Mouse (Mus musculus) stomach, embryonic 16.5 days (tissue): ENCODE measurements around the gene Stk39. TPM values are rescaled to one million over a fixed set of nuclear protein-coding genes. Genes with fewer than 3 reads are reported as not detected.

Experiments used
- ATAC-seq: fragments of 200-750 bp; cut with Nextera tagmentation; 2 replicates; pipeline ENCODE4 v1.8.0; 2017; ENCODE audit warnings: moderate number of reproducible peaks, moderate TSS enrichment; ENCODE audit not compliant: insufficient read depth, low FRiP score
- H3K27ac ChIP-seq: fragments of 300-500 bp; sonication (generic); 2 replicates; pipeline ENCODE4 v1.5.1; 2014; ENCODE audit warnings: low read length
- H3K27me3 ChIP-seq: fragments of 300-500 bp; sonication (generic); 2 replicates; pipeline ENCODE4 v1.6.1; 2014; ENCODE audit warnings: low read length, control low read depth, mixed read lengths; ENCODE audit not compliant: control insufficient read depth, insufficient read depth
- H3K36me3 ChIP-seq: fragments of 300-500 bp; sonication (generic); 2 replicates; pipeline ENCODE4 v1.6.1; 2014; ENCODE audit warnings: low read length; ENCODE audit not compliant: control insufficient read depth, insufficient read depth
- H3K4me1 ChIP-seq: fragments of 300-500 bp; sonication (generic); 2 replicates; pipeline ENCODE4 v1.6.1; 2014; ENCODE audit warnings: low read length, control low read depth, mixed read lengths; ENCODE audit not compliant: control insufficient read depth, insufficient read depth
- H3K4me2 ChIP-seq: fragments of 300-500 bp; sonication (generic); 2 replicates; pipeline ENCODE4 v1.6.1; 2014; ENCODE audit warnings: low read depth, low read length, mixed read lengths
- H3K4me3 ChIP-seq: fragments of 300-500 bp; sonication (generic); replicated peaks from 2 replicates; pipeline ENCODE4 v1.5.1; 2014; ENCODE audit warnings: mild to moderate bottlenecking, low read length
- H3K9ac ChIP-seq: fragments of 300-500 bp; sonication (generic); 2 replicates; pipeline ENCODE4 v1.6.1; 2014; ENCODE audit warnings: low read length
- H3K9me3 ChIP-seq: fragments of 300-500 bp; sonication (generic); replicated peaks from 2 replicates; pipeline ENCODE4 v1.6.1; 2016; ENCODE audit warnings: low read length, control low read depth; ENCODE audit not compliant: control insufficient read depth
- WGBS: fragments of 180-500 bp; shearing (Covaris S2); extraction: QIAGEN DNeasy Blood & Tissue Kit; methylation state at CpG from one replicate; pipeline ENCODE4 v1.1.7; 2014; 5-methylcytosine and 5-hydroxymethylcytosine counted together
- polyA plus RNA-seq: library from polyadenylated mRNA; unstranded; fragments of >200 nt; fragmentation: Nextera tagmentation; extraction: Ambion mirVana; gene quantifications from 2 replicates; pipeline ENCODE4 v1.2.1, GENCODE M21; 2015

Gene Stk39
- polyA plus RNA-seq, result 8.6 and 9.4 TPM in 2 replicates

- ATAC-seq, result peak; percentile 89
- Histone ChIP-seq H3K4me2 (peak within 1 kb of the TSS; percentile 92), H3K9me3 (no peaks in the 10 kb centered on the region), H3K27me3 (no peaks in the 10 kb centered on the region), H3K4me1 (no peaks in the 10 kb centered on the region), H3K27ac (peak within 1 kb of the TSS; percentile 90), H3K9ac (peak within 1 kb of the TSS; percentile 92), H3K36me3 (no peaks in the 10 kb centered on the region), H3K4me3 (peak within 1 kb of the TSS; percentile 82)
- 1% methylated on average over 39 of the region's 99 CpGs for WGBS
Observed at GRCm38 (mm10) chr2:68471759-68472550, at the start of gene Stk39. Gene Stk39, minus strand, starts transcription at chr2:68472268.

DNA sequence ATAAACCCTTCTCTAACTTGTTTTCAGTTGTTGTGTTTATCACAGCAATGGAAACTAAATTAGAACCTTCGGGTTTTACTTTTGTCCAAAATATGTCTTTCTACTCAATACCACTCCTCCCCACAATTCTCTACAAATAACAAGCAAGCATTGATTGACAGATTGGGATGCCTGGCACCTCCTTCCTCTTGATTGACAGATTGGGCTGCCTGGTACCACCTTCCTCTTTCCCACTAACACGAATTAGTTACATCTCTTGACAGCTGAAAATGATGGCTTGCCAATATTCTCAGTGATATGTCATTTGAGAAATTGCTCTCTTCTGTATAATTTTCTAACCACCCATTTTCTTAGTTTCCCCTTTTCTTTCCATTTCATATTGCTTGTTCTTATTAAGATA is 43.3 kb upstream of the Stk39 start:
- Histone ChIP-seq H3K27ac (no peak overlapping the region), H3K36me3 (no peaks in the 10 kb centered on the region), H3K4me2 (no peak overlapping the region), H3K9ac (no peak overlapping the region), H3K9me3 (no peaks in the 10 kb centered on the region), H3K4me1 (no peaks in the 10 kb centered on the region), H3K4me3 (no peak overlapping the region), H3K27me3 (no peaks in the 10 kb centered on the region)
- no peak for ATAC-seq
- WGBS, result 70% methylated on average over 2 of the region's 2 CpGs

- WGBS, result 60% methylated on average over 2 of the region's 2 CpGs
Observed at GRCm38 (mm10) chr2:68503202-68503601, 31.1 kb upstream of the Stk39 start.

GRCm38 (mm10) chr2:68502734-68503133 is 30.7 kb upstream of the Stk39 start:
- no peaks in the 10 kb centered on the region for H3K4me1 ChIP-seq
- H3K4me3 ChIP-seq, result no peak overlapping the region
- 84% methylated on average over 4 of the region's 4 CpGs for WGBS
- ATAC-seq, result no peak
- no peaks in the 10 kb centered on the region for H3K9me3 ChIP-seq
- no peak overlapping the region for H3K9ac ChIP-seq
- H3K27me3 ChIP-seq, result no peaks in the 10 kb centered on the region
- H3K27ac ChIP-seq, result no peak overlapping the region
- H3K36me3 ChIP-seq, result no peaks in the 10 kb centered on the region
- no peak overlapping the region for H3K4me2 ChIP-seq

More at GRCm38 (mm10) chr2:68503202-68503601, 31.1 kb upstream of the Stk39 start:
- H3K4me1 ChIP-seq, result no peaks in the 10 kb centered on the region
- no peak for ATAC-seq
- H3K27ac ChIP-seq, result no peak overlapping the region
- H3K9me3 ChIP-seq, result no peaks in the 10 kb centered on the region
- H3K36me3 ChIP-seq, result no peaks in the 10 kb centered on the region
- no peak overlapping the region for H3K4me3 ChIP-seq
- H3K4me2 ChIP-seq, result no peak overlapping the region
- no peaks in the 10 kb centered on the region for H3K27me3 ChIP-seq
- no peak overlapping the region for H3K9ac ChIP-seq

DNA sequence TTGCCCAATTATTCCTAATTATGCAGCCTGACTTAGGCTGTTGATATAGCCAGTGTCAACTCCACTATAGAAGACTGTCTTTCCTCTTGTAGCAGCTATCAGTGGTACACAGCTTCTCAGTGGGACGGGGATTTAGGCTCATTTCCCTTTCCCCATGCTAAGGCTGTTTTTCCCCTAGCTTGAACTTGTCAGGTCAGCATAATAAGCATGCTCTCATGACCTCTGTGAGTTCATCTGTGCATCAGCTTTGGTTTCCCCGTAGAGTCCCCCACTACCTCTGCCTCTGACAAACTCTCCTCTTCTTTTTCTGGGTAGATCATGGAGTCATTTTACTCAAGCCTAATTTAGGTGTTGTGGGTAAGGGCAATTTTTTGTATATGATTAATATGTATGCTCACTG is 30.2 kb upstream of the Stk39 start:
- Histone ChIP-seq H3K4me1 (no peaks in the 10 kb centered on the region), H3K9me3 (no peaks in the 10 kb centered on the region), H3K9ac (no peak overlapping the region), H3K4me3 (no peak overlapping the region), H3K27me3 (no peaks in the 10 kb centered on the region), H3K4me2 (no peak overlapping the region), H3K27ac (no peak overlapping the region), H3K36me3 (no peaks in the 10 kb centered on the region)
- 64% methylated on average over 2 of the region's 2 CpGs for WGBS
- ATAC-seq, result no peak

- Histone ChIP-seq H3K4me1 (no peaks in the 10 kb centered on the region), H3K27me3 (no peaks in the 10 kb centered on the region), H3K4me3 (no peak overlapping the region), H3K9ac (no peak overlapping the region), H3K9me3 (no peaks in the 10 kb centered on the region), H3K4me2 (no peak overlapping the region), H3K36me3 (no peaks in the 10 kb centered on the region), H3K27ac (no peak overlapping the region)
- no peak for ATAC-seq
- 86% methylated on average over 4 of the region's 4 CpGs for WGBS
Observed at GRCm38 (mm10) chr2:68486275-68486674, 14.2 kb upstream of the Stk39 start.

DNA sequence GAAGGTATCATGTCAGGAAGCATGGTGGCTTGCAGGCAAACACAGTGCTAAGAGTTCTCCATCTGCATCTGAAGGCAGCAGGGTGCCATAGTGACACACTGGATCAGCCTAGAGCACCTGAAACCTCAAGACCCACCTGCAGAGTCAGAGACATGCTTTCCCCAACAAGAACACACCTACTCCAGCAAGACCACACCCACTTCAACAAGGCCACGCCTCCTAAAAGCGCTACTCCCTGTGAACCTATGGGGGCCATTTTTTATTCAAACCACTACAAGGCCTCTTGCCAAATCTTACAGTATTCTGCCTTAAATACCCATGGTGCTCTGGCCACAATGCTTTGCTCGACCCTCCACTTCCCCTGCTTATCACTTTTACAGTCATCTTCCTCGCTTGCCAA is 13.1 kb upstream of the Stk39 start:
- H3K9ac ChIP-seq, result no peak overlapping the region
- ATAC-seq, result no peak

DNA sequence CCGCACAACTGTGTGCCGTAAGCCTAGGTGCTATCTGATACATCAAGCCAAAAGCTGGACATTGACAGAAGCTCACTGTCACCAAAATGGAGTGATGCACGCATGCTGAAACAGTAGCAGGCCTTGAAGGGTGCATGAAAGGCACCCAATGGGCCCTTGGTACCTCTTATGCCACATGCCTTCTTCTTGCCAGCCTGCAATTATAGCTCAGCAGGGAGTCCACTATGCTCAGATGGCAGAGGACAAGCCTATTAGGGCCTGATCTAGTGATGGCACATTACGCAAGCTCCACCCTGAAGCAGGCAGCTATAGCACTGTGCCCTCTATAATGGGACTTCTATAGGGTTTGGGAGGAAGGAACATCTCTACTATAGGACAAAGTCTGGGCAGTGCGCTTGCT is 10.8 kb upstream of the Stk39 start:
- H3K4me1 ChIP-seq, result no peaks in the 10 kb centered on the region
- no peak for ATAC-seq
- H3K9ac ChIP-seq, result no peak overlapping the region
- no peaks in the 10 kb centered on the region for H3K9me3 ChIP-seq
- no peaks in the 10 kb centered on the region for H3K36me3 ChIP-seq
- H3K4me3 ChIP-seq, result no peak overlapping the region
- H3K27ac ChIP-seq, result no peak overlapping the region
- no peak overlapping the region for H3K4me2 ChIP-seq
- no peaks in the 10 kb centered on the region for H3K27me3 ChIP-seq
- 91% methylated on average over 5 of the region's 5 CpGs for WGBS

More for the DNA sequence above, 13.1 kb upstream of the Stk39 start:
- Histone ChIP-seq H3K4me2 (no peak overlapping the region), H3K4me1 (no peaks in the 10 kb centered on the region), H3K4me3 (no peak overlapping the region), H3K27me3 (no peaks in the 10 kb centered on the region), H3K36me3 (no peaks in the 10 kb centered on the region), H3K9me3 (no peaks in the 10 kb centered on the region), H3K27ac (no peak overlapping the region)
- WGBS, result 46% methylated on average over 4 of the region's 4 CpGs

DNA sequence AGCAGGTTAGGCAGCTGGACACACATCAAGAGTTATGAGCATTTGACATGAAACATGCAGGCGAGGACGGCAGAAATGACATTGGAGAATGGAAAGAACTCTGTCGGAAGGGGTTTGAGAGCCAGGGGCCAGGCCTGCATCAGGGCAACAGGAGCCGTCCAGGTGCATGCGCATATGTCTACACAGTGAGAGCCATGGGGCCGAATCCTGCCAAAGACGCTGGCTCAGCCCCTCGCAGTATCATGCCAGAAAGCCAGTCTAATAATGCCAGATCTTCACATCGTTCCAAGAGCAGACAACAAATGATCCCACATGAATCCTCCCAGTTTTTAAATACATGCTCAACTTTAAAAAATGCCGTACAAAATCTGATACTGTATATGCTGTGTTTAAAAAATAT is 7.8 kb upstream of the Stk39 start:
- Histone ChIP-seq H3K4me2 (no peak overlapping the region), H3K9me3 (no peaks in the 10 kb centered on the region), H3K36me3 (no peaks in the 10 kb centered on the region), H3K4me3 (no peak overlapping the region), H3K4me1 (no peaks in the 10 kb centered on the region), H3K27me3 (no peaks in the 10 kb centered on the region), H3K9ac (no peak overlapping the region), H3K27ac (no peak overlapping the region)
- WGBS, result 73% methylated on average over 10 of the region's 10 CpGs
- ATAC-seq, result no peak
